Mouse (Mus musculus): ENCODE results near the gene Wdr66. TPM values are rescaled to one million over a fixed set of nuclear protein-coding genes. Genes with fewer than 3 reads are reported as not detected.

Wdr66 gene
- polyA plus RNA-seq, 2 experiments: 0.11 TPM; not detected in 1

DNA sequence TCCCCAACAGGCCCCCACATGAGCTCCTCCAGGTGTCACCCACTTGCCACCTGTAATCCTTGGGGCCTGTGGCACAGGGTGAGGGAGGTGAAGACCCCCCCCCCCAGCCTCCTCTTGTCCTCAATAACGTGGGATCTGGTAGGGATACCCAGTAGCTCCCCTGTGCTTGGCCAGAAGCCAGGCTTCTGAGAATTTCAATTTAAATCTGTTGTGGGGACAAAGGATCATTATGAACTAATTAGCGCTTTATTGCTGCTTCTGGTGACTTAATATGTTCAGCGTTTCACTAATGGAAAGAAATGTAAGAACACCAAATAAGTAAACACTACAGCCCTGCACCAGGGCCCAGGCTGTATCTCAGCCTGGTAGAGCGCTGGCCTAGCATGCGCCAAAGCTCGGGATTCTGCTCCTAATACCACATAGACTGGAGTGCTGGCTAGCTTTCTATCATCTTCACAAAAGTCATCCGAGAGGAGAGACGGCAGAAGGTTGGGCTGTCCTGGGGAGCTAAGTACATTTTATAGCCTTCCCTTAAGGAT, 48.7 kb downstream of the Wdr66 start:
- WGBS (ENCODE audit: insufficient replicate concordance): 75% methylated on average over 8 of the region's 8 CpGs
- Histone ChIP-seq H3K9ac (replicated peaks) (no peak overlapping the region), H3K36me3 (replicated peaks; ENCODE audit: control insufficient read depth, insufficient read depth, low read depth) (no peaks in the 10 kb centered on the region), H3K27me3 (ENCODE audit: control insufficient read depth, insufficient read depth, low read length) (no peaks in the 10 kb centered on the region), H3K4me2 (ENCODE audit: low read depth) (no peak overlapping the region), H3K4me1 (replicated peaks; ENCODE audit: control insufficient read depth in 2 of 2, insufficient read depth in 2 of 2, low read length in 1 of 2) (no peaks in the 10 kb centered on the region), H3K9me3 (ENCODE audit: control insufficient read depth, low read length) (no peaks in the 10 kb centered on the region), H3K4me3 (ENCODE audit: insufficient read depth in 1 of 2, low read depth in 2 of 2, low read length in 2 of 2) (no peak overlapping the region), H3K27ac (no peak overlapping the region)
- ATAC-seq (ENCODE audit: insufficient read depth) (no peak), DNase-seq (ENCODE audit: low read depth in 3 of 3, low spot score in 3 of 3) (no peak)
- TF ChIP-seq CTCF (IDR thresholded peaks at IDR 0.05; ENCODE audit: low read depth): no peak
- TF ChIP-seq EP300 (IDR thresholded peaks at IDR 0.05; ENCODE audit: low read depth): no peak

DNA sequence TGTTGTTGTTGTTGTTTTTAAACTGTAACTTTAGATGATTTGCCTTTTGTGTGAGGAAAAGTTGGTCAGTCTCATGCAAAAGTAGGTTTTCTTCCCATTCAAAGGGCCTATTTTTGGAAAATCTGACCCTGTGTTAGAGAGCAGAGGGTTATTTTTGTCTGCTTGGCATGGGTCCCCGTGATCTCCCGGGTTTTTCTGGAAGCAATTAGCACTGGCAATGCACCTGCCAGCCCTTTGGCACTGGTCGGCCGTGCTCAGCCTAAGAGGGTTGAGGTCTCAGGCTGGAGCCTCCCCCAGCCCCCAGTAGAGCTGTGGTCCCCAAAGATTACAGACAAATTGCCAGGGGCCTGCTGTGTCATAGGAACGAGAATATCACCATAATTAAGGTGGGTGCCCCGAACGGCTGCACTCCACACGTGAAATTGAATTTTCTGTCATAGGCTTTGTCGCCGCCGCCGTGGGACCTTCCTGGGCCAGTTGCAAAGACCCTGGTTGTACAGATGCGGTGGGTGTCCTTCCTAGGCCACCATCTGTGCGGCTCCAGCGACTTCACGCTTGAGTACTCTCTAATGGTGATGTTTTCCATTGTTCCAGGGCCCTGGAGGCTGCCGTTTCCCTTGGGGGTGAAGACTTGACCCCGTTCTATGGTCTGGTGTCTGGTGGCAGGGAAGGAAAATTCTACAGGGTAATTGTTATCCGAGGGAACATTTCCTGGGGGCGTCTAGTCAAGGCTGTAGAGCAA, 50.0 kb downstream of the Wdr66 start:
- H3K27me3 ChIP-seq (ENCODE audit: control insufficient read depth, insufficient read depth, low read length): no peaks in the 10 kb centered on the region
- TF ChIP-seq EP300 (IDR thresholded peaks at IDR 0.05; ENCODE audit: low read depth): no peak
- TF ChIP-seq CTCF (IDR thresholded peaks at IDR 0.05; ENCODE audit: low read depth): no peak
- no peaks in the 10 kb centered on the region for H3K36me3 ChIP-seq (replicated peaks; ENCODE audit: control insufficient read depth, insufficient read depth, low read depth)
- H3K4me1 ChIP-seq (replicated peaks; ENCODE audit: control insufficient read depth in 2 of 2, insufficient read depth in 2 of 2, low read length in 1 of 2): no peaks in the 10 kb centered on the region
- DNase-seq (ENCODE audit: low read depth in 3 of 3, low spot score in 3 of 3) (no peak), ATAC-seq (ENCODE audit: insufficient read depth) (no peak)
- no peak overlapping the region for H3K27ac ChIP-seq
- no peaks in the 10 kb centered on the region for H3K9me3 ChIP-seq (ENCODE audit: control insufficient read depth, low read length)
- 65% methylated on average over 20 of the region's 20 CpGs for WGBS (ENCODE audit: insufficient replicate concordance)
- H3K9ac ChIP-seq (replicated peaks): no peak overlapping the region
- no peak overlapping the region for H3K4me3 ChIP-seq (ENCODE audit: insufficient read depth in 1 of 2, low read depth in 2 of 2, low read length in 2 of 2)
- no peak overlapping the region for H3K4me2 ChIP-seq (ENCODE audit: low read depth)

DNA sequence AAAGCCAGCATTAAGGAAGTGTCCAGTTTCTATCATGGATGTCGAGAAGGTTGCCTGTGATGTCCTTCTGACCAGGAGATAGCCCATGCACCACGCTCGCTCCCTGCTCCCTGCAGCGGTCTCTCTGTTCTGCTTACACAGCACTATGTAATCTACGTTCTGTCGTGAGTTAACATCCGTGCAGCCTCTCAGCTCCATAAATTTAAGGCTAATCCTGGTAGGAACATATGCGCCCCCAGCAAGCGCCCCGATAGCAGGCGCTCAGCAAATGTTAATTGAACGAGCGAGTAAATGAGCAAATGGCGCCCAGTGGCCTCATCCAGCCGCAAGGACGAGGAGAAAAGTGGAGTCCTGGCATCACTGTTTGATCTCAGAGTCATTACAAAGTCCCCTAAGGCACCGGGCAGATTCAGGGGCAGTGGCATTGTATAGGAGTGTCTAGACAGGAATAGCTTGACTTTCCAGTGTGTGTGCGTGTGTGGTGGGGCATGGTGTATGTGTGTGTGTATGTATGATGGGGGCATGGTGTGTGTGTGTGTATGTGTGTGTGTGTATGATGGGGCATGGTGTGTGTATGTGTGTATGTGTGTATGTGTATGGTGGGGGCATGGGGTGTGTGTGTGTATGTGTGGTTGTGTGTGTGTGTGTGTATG, 55.9 kb downstream of the Wdr66 start:
- Histone ChIP-seq H3K9ac (replicated peaks) (no peak overlapping the region), H3K4me2 (ENCODE audit: low read depth) (no peak overlapping the region), H3K4me1 (replicated peaks; ENCODE audit: control insufficient read depth in 2 of 2, insufficient read depth in 2 of 2, low read length in 1 of 2) (no peaks in the 10 kb centered on the region), H3K36me3 (replicated peaks; ENCODE audit: control insufficient read depth, insufficient read depth, low read depth) (no peaks in the 10 kb centered on the region), H3K4me3 (ENCODE audit: insufficient read depth in 1 of 2, low read depth in 2 of 2, low read length in 2 of 2) (no peak overlapping the region), H3K27ac (no peak overlapping the region), H3K9me3 (ENCODE audit: control insufficient read depth, low read length) (no peaks in the 10 kb centered on the region), H3K27me3 (ENCODE audit: control insufficient read depth, insufficient read depth, low read length) (no peaks in the 10 kb centered on the region)
- ATAC-seq (ENCODE audit: insufficient read depth): no peak
- no peak for DNase-seq (ENCODE audit: low read depth in 3 of 3, low spot score in 3 of 3)
- 73% methylated on average over 18 of the region's 18 CpGs for WGBS (ENCODE audit: insufficient replicate concordance)
- TF ChIP-seq CTCF (IDR thresholded peaks at IDR 0.05; ENCODE audit: low read depth): no peak
- no peak for TF ChIP-seq EP300 (IDR thresholded peaks at IDR 0.05; ENCODE audit: low read depth)

DNA sequence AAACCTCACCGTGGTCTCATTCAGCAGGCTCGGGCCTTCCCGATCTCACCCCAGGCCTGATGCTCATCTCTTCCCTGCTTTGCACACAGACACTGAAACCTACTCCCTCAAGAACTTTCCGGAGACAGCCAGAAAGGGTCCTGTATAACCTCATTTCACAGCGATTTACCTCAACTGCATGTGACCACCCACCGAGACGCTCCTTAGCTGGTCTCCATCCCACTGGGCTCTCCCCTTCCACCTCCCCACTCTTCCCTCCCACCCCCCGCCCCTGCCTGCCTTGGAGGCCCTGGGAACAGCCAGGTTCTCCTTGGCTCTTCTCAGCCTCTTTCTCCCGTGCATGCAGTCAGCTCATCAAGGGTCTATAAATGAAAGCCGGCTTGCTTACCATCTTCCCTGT, 57.9 kb downstream of the Wdr66 start:
- no peaks in the 10 kb centered on the region for H3K9me3 ChIP-seq (ENCODE audit: control insufficient read depth, low read length)
- no peak overlapping the region for H3K4me2 ChIP-seq (ENCODE audit: low read depth)
- no peak for TF ChIP-seq EP300 (IDR thresholded peaks at IDR 0.05; ENCODE audit: low read depth)
- no peak for TF ChIP-seq CTCF (IDR thresholded peaks at IDR 0.05; ENCODE audit: low read depth)
- H3K4me3 ChIP-seq (ENCODE audit: insufficient read depth in 1 of 2, low read depth in 2 of 2, low read length in 2 of 2): no peak overlapping the region
- no peaks in the 10 kb centered on the region for H3K27me3 ChIP-seq (ENCODE audit: control insufficient read depth, insufficient read depth, low read length)
- H3K36me3 ChIP-seq (replicated peaks; ENCODE audit: control insufficient read depth, insufficient read depth, low read depth): no peaks in the 10 kb centered on the region
- H3K4me1 ChIP-seq (replicated peaks; ENCODE audit: control insufficient read depth in 2 of 2, insufficient read depth in 2 of 2, low read length in 1 of 2): no peaks in the 10 kb centered on the region
- ATAC-seq (ENCODE audit: insufficient read depth) (no peak), DNase-seq (ENCODE audit: low read depth in 3 of 3, low spot score in 3 of 3) (no peak)
- H3K9ac ChIP-seq (replicated peaks): no peak overlapping the region
- 60% methylated on average over 10 of the region's 10 CpGs for WGBS (ENCODE audit: insufficient replicate concordance)
- H3K27ac ChIP-seq: no peak overlapping the region

DNA sequence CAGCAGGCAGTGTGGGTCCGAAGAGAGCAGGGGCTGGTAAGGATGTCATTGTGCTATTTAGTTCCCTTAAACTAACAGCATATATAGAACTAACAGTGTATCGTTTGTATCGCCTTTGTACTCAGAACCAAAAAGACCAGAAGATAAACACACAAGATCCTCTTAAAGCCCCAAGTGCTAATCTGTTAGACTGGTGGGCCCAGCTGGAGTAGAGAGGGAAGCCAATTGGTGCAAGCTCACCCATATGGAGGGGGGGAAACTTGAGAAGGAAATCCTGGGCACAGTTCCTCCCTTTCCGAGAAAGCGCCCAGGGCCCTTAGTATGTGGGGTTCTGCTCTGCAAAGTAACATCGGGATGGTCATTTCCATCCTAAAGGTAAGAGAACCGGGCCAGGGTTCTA, 58.3 kb downstream of the Wdr66 start:
- no peak overlapping the region for H3K4me3 ChIP-seq (ENCODE audit: insufficient read depth in 1 of 2, low read depth in 2 of 2, low read length in 2 of 2)
- no peak overlapping the region for H3K27ac ChIP-seq
- TF ChIP-seq EP300 (IDR thresholded peaks at IDR 0.05; ENCODE audit: low read depth) (no peak), CTCF (IDR thresholded peaks at IDR 0.05; ENCODE audit: low read depth) (no peak)
- no peak for DNase-seq (ENCODE audit: low read depth in 3 of 3, low spot score in 3 of 3)
- ATAC-seq (ENCODE audit: insufficient read depth): no peak
- no peaks in the 10 kb centered on the region for H3K4me1 ChIP-seq (replicated peaks; ENCODE audit: control insufficient read depth in 2 of 2, insufficient read depth in 2 of 2, low read length in 1 of 2)
- H3K9ac ChIP-seq (replicated peaks): no peak overlapping the region
- no peaks in the 10 kb centered on the region for H3K27me3 ChIP-seq (ENCODE audit: control insufficient read depth, insufficient read depth, low read length)
- H3K9me3 ChIP-seq (ENCODE audit: control insufficient read depth, low read length): no peaks in the 10 kb centered on the region
- no peak overlapping the region for H3K4me2 ChIP-seq (ENCODE audit: low read depth)
- H3K36me3 ChIP-seq (replicated peaks; ENCODE audit: control insufficient read depth, insufficient read depth, low read depth): no peaks in the 10 kb centered on the region
- WGBS (ENCODE audit: insufficient replicate concordance): 49% methylated on average over 7 of the region's 7 CpGs
